Mouse (Mus musculus) myocyte (in vitro differentiated cells): ENCODE measurements around the gene Atcay.

Experiments used
- CEBPB ChIP-seq: IDR thresholded peaks from 2 replicates; pipeline ENCODE4 v1.6.1; 2011; ENCODE audit warnings: mild to moderate bottlenecking, moderate library complexity; ENCODE audit not compliant: poor library complexity, insufficient read depth, severe bottlenecking
- E2F4 ChIP-seq: IDR thresholded peaks from one replicate; pipeline ENCODE4 v1.6.1; 2011; ENCODE audit warnings: mild to moderate bottlenecking, control low read depth, moderate library complexity; ENCODE audit not compliant: insufficient read depth
- POLR2A ChIP-seq: IDR thresholded peaks from one replicate; pipeline ENCODE4 v1.6.1; 2011; ENCODE audit warnings: low read depth, mild to moderate bottlenecking, control low read depth, moderate library complexity; ENCODE audit not compliant: insufficient read length

- TF ChIP-seq POLR2A, result peak; percentile 81
- TF ChIP-seq E2F4, result no peak
- TF ChIP-seq CEBPB, result no peak
Measured at GRCm38 (mm10) chr10:81192270-81192967, 38.2 kb downstream of the Atcay start.
